Mouse (Mus musculus) monocyte, adult 59 days (primary cell): ENCODE results near the gene Triml2. TPM values are rescaled to one million over a fixed set of nuclear protein-coding genes. Genes with fewer than 3 reads are reported as not detected.

ENCODE experiments used
- total RNA-seq, 2 experiments: library from RNA; stranded (reverse); gene quantifications; one replicate each; pipeline ENCODE4 v1.2.4; 2023

The Triml2 gene
- under 1 TPM in 1 of 2 experiments, not detected in 1; 0.21 TPM for total RNA-seq

DNA sequence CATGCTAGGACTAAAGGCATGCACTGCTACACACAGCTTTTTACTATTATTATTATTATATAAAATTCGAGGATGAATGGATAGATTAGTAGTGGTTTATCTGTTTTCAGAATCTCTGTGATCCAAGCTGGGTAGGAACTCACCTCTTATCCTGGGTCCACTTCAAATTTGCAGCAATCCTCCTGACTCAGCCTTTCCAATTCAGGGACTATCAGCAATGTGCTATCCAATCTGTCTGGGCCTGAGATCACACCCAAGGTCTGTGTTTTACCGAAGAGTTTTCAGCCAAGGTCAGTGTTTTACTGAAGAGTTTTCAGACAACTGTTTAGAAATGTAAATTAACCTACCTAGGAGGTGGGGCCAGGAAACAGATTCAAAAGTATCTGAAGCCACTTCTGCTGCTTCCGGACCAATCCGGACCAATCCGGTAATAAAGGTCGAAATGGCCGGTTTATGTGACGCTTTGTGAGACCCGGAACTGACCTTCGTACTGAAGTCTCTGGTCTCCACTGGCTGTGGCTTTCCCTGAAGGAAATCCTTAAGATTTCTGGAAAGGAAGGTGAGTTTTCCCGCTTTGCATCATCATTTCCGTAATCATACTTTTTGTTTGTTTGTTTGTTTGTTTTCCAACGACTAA is at the start of gene Triml2:
TSS of gene Triml2 (plus strand) at position 488 of the 637 bp plus-strand sequence.

DNA sequence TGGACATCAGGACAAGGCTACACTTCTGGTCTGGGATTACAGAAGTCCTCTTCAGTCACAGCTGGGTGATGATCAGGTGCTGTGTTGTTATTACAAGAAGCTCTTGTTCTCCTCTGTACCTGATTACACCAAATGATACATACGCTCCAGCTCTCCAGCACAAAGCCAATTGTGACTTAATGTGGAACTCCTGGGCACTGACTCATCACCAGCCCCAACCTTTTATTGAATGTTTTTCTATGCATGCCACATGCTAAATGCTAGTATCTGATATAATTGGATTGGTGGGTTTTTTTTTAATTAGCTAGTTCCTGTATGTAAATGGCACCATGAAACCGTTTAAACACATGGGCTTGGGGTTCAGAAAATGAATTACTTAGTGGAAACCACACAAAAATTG is 39.0 kb upstream of the Triml2 start, which contains the start of gene Triml1:
TSS of gene Triml1 (minus strand) at position 101 of the 400 bp plus-strand sequence.

Other genes with a start within 250 kb of the Triml2 start
- not detected for gene Triml1, start 39.1 kb upstream of the Triml2 start, total RNA-seq
- gene Zfp42, start 126.4 kb downstream of the Triml2 start, total RNA-seq: not detected